Mouse (Mus musculus) activated CD4-positive, CD25-positive, alpha-beta regulatory T cell, adult 9 weeks (primary cell): Measurements from ENCODE around the gene Pla2g1b. TPM values are rescaled to one million over a fixed set of nuclear protein-coding genes. Genes with fewer than 3 reads are reported as not detected.

Experiments used
- polyA plus RNA-seq: library from polyadenylated mRNA; unstranded; fragments of 100-300 nt; shearing (Covaris generic); gene quantifications from one replicate; pipeline ENCODE4 v1.2.1, GENCODE M21; 2017

The Pla2g1b gene
- polyA plus RNA-seq = not detected

GRCm38 (mm10) chr5:115465642-115466420, at the start of gene Pla2g1b:
Gene Pla2g1b, plus strand, starts transcription at chr5:115466262.

GRCm38 (mm10) chr5:115429359-115430186, 36.5 kb upstream of the Pla2g1b start, which contains the start of gene Msi1:
Gene Msi1, plus strand, starts transcription at chr5:115429599.

GRCm38 (mm10) chr5:115483947-115484920, 18.2 kb downstream of the Pla2g1b start, which contains the start of gene Sirt4:
Gene Sirt4, minus strand, starts transcription at chr5:115484725.

GRCm38 (mm10) chr5:115506454-115507201, 40.6 kb downstream of the Pla2g1b start, which contains the start of gene Pxn:
Gene Pxn, plus strand, starts transcription at chr5:115506676.

Other genes starting within 250 kb of the Pla2g1b start
- gene Pop5, start 230.4 kb upstream of the Pla2g1b start, polyA plus RNA-seq = 114 TPM
- 24.5 TPM for gene Rnf10, start 193.4 kb upstream of the Pla2g1b start, polyA plus RNA-seq
- 43.9 TPM for gene Coq5, start 186.6 kb upstream of the Pla2g1b start, polyA plus RNA-seq
- 707 TPM for gene Dynll1, start 165.3 kb upstream of the Pla2g1b start, polyA plus RNA-seq
- 13.3 TPM for gene Srsf9, start 139.1 kb upstream of the Pla2g1b start, polyA plus RNA-seq
- 19.3 TPM for gene Gatc, start 125.1 kb upstream of the Pla2g1b start, polyA plus RNA-seq
- 58.1 TPM for gene Triap1, start 125.0 kb upstream of the Pla2g1b start, polyA plus RNA-seq
- gene Cox6a1, start 117.3 kb upstream of the Pla2g1b start, polyA plus RNA-seq = 558 TPM
- not detected for gene Msi1, start 36.7 kb upstream of the Pla2g1b start, polyA plus RNA-seq
- gene Sirt4, start 18.5 kb downstream of the Pla2g1b start, polyA plus RNA-seq = 21.8 TPM
- 61.9 TPM for gene Pxn, start 40.4 kb downstream of the Pla2g1b start, polyA plus RNA-seq
- gene Rplp0, start 93.2 kb downstream of the Pla2g1b start, polyA plus RNA-seq = 2,224 TPM
- 56.7 TPM for gene Gcn1l1, start 99.0 kb downstream of the Pla2g1b start, polyA plus RNA-seq
- 5.3 TPM for gene Rab35, start 165.6 kb downstream of the Pla2g1b start, polyA plus RNA-seq